Mouse (Mus musculus) megakaryocyte, embryonic 14.5 days (primary cell): Measurements from ENCODE around the gene Sh3pxd2b.

ENCODE experiments used
- FLI1 ChIP-seq: IDR thresholded peaks from 2 replicates; pipeline ENCODE4 v1.6.1; 2012; ENCODE audit warnings: low read length, inconsistent platforms, mixed read lengths
- GATA1 ChIP-seq: IDR thresholded peaks from 3 replicates; pipeline ENCODE4 v1.6.1; 2012; ENCODE audit warnings: mixed read lengths, low read length, inconsistent platforms, borderline replicate concordance

- no peak for TF ChIP-seq GATA1
- no peak for TF ChIP-seq FLI1
Measured at GRCm38 (mm10) chr11:32316009-32316408, 31.6 kb upstream of the Sh3pxd2b start.
